Mouse (Mus musculus): Measurements from ENCODE around the gene Tm4sf5.

DNA sequence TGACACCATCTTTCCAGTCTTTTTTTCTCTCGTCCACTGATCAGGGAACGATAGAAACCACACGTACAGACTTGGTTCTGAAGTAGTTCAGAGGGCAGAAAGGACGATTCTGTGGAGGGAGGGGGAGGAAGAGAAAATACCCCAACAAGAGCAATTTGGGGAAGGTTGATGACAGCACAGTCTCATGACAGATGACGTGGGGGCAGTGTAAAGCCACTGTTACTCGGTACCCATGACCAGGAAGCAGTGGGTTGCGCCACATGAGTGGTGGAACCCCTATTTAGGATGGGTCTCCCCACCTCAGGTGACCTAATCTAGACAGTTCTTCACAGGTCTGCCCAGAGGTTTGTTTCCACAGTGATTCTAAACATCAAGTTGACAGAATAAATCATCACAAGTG, 23.6 kb downstream of the Tm4sf5 start:
- no peak for TF ChIP-seq CTCF (conservative IDR thresholded peaks at IDR 0.05; ENCODE audit: insufficient read depth, insufficient read length, low read depth, low read length)
- TF ChIP-seq POLR2A (IDR thresholded peaks at IDR 0.05; ENCODE audit: low read depth, low read length): no peak

Measured in kidney, adult 2 months (tissue).